Mouse (Mus musculus): ENCODE data around the gene Gm20716.

- TF ChIP-seq CTCF (IDR thresholded peaks at IDR 0.05; ENCODE audit: borderline replicate concordance, insufficient read depth, low read length) (no peak), POLR2A (IDR thresholded peaks at IDR 0.05; ENCODE audit: low read depth, low read length) (no peak)
Observed at GRCm38 (mm10) chr2:168200014-168200691, 30.0 kb downstream of the Gm20716 start.

All from embryonic fibroblast, embryonic 13.5 days (primary cell).